Comparison of ENCODE assay signal across 8 mouse cellular contexts in the genomic region with DNA sequence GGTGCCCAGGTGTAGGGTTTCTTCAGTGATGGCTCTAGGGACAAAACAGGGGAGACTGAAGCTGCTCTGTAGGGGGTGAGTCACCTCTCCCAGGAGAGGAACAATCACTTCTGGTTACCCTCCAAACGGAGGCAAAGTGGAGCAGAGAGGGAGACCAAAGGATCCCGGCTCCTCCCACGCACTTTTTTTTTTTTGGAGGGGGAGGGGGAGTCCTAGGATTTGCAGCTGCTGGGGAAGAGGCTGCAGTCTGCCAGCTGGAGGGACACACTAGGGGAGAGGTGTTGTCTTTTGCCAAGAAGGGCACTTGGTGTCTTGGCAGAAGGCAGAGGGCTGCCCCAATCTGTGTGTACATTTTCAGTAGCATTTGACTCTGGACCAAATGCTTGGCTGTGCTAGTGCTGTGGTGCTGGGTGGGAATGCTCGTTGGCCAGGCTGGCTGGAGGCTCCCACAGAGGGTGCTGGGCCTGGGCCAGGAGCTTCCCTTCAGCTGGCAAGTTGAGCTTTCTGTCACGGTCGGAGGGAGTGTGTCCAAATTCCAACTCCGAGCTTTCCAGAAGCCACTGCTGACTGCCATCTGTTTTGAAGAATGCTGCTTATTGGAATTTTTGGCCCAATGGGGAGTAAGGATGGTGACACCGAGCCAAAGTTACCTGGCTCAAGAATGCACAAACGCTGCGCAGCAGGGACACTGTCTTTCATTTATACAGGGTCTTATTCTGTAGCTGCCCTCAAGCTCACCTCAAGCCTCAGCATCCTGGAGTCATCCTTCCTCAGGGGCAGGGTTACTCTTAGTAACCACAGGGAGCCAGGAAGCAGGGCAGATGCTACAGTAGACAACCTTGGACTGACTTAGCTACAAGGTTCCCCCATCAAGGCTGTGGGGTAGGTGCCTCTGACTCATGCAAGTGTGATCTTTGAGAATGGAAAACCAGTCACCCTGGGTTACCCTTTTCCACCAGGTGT. TPM values are rescaled to one million over a fixed set of nuclear protein-coding genes. Genes with fewer than 3 reads are reported as not detected.
DNase-seq lines count a peak whose midpoint lies in the region; ATAC-seq and TF ChIP-seq lines count a peak whose summit lies in the region.

No protein-coding gene starts in this region.

- peak; percentile 44 for TF ChIP-seq EP300 in stomach, postnatal 0 days (optimal IDR thresholded peaks at IDR 0.05)

- peak overlapping the region; percentile 51 for H3K4me2 ChIP-seq in stomach, postnatal 0 days (replicated peaks; ENCODE audit: low read depth)

- peak; percentile 62 for ATAC-seq in granulocyte monocyte progenitor cell, adult 5-6 weeks (replicated peaks; ENCODE audit: poor library complexity, severe bottlenecking)
- peak; percentile 74 for ATAC-seq in stomach, postnatal 0 days (ENCODE audit: low FRiP score, low TSS enrichment)

- WGBS in thymus, adult 2 months, result 45% methylated on average over 10 of the region's 10 CpGs
- 19% methylated on average over 10 of the region's 10 CpGs for WGBS in embryonic facial prominence, embryonic 10.5 days
- WGBS in midbrain, embryonic 10.5 days, result 23% methylated on average over 10 of the region's 10 CpGs
- WGBS in stomach, postnatal 0 days, result 10% methylated on average over 10 of the region's 10 CpGs

- TF ChIP-seq CTCF in thymus, adult 2 months (IDR thresholded peaks at IDR 0.05; ENCODE audit: borderline replicate concordance, control insufficient read depth, extremely low read depth, insufficient read depth, low read length, poor library complexity), result no peak
- no peak for TF ChIP-seq CTCF in stomach, postnatal 0 days (IDR thresholded peaks at IDR 0.05; ENCODE audit: low read depth)

- DNase-seq in thymus, adult 2 months, result no peak
- DNase-seq in thymus, postnatal 25 days, result no peak
- peak; percentile 43 for DNase-seq in embryonic facial prominence, embryonic 10.5 days (ENCODE audit: low spot score)
- peak; percentile 95 for DNase-seq in kidney, adult 11 months
- DNase-seq in left cerebral cortex, postnatal 36 days (ENCODE audit: low spot score in 2 of 2), result peak; percentile 79 to 80
- DNase-seq in midbrain, embryonic 10.5 days (ENCODE audit: low spot score), result no peak
- peak; percentile 69 for DNase-seq in stomach, postnatal 0 days (ENCODE audit: low spot score)

- no peak overlapping the region for H3K4me3 ChIP-seq in thymus, adult 2 months (ENCODE audit: control insufficient read depth, insufficient read depth, low read length)
- H3K4me3 ChIP-seq in embryonic facial prominence, embryonic 10.5 days, result peak overlapping the region; percentile 46
- H3K4me3 ChIP-seq in midbrain, embryonic 10.5 days, result peak overlapping the region; percentile 3; the same call in 1 of the 2 replicates
- peak overlapping the region; percentile 32 for H3K4me3 ChIP-seq in stomach, postnatal 0 days (ENCODE audit: low read depth, low read length)

- H3K4me1 ChIP-seq in thymus, adult 2 months (replicated peaks; ENCODE audit: control insufficient read depth, insufficient read depth, low read length), result peaks cover 24% of the 10 kb centered on the region
- H3K4me1 ChIP-seq in embryonic facial prominence, embryonic 10.5 days, result peaks cover 45% of the 10 kb centered on the region
- peaks cover 41% of the 10 kb centered on the region for H3K4me1 ChIP-seq in midbrain, embryonic 10.5 days
- H3K4me1 ChIP-seq in stomach, postnatal 0 days (replicated peaks; ENCODE audit: control insufficient read depth, insufficient read depth), result peaks cover 5% of the 10 kb centered on the region

- H3K36me3 ChIP-seq in thymus, adult 2 months (ENCODE audit: control insufficient read depth, insufficient read depth, low read length), result peaks cover 3% of the 10 kb centered on the region; the same call in 1 of the 2 replicates
- peaks cover 23% of the 10 kb centered on the region for H3K36me3 ChIP-seq in embryonic facial prominence, embryonic 10.5 days (replicated peaks)
- peaks cover 30% of the 10 kb centered on the region for H3K36me3 ChIP-seq in midbrain, embryonic 10.5 days
- peaks cover 5% of the 10 kb centered on the region; the same call in 1 of the 2 replicates for H3K36me3 ChIP-seq in stomach, postnatal 0 days (ENCODE audit: control insufficient read depth, insufficient read depth, low read length)

- intact Hi-C loops in left cerebral cortex, postnatal 36 days (cut with DNase I), result no loop called here

- peak overlapping the region; percentile 40 for H3K27ac ChIP-seq in thymus, adult 2 months (ENCODE audit: control insufficient read depth, insufficient read depth, low read length)
- peak overlapping the region; percentile 85 for H3K27ac ChIP-seq in embryonic facial prominence, embryonic 10.5 days (replicated peaks)
- peak overlapping the region; percentile 58 for H3K27ac ChIP-seq in midbrain, embryonic 10.5 days (replicated peaks)
- H3K27ac ChIP-seq in stomach, postnatal 0 days (replicated peaks), result peak overlapping the region; percentile 96

- H3K27me3 ChIP-seq in thymus, adult 2 months (ENCODE audit: control insufficient read depth, insufficient read depth, low read length), result no peaks in the 10 kb centered on the region
- H3K27me3 ChIP-seq in embryonic facial prominence, embryonic 10.5 days (replicated peaks; ENCODE audit: low read depth, poor library complexity, severe bottlenecking), result no peaks in the 10 kb centered on the region
- no peaks in the 10 kb centered on the region for H3K27me3 ChIP-seq in midbrain, embryonic 10.5 days (ENCODE audit: low read depth, poor library complexity, severe bottlenecking)
- H3K27me3 ChIP-seq in stomach, postnatal 0 days (ENCODE audit: control insufficient read depth, insufficient read depth, low read length), result no peaks in the 10 kb centered on the region

- peak overlapping the region; percentile 59 for H3K9ac ChIP-seq in stomach, postnatal 0 days (ENCODE audit: low read length)

- no peaks in the 10 kb centered on the region for H3K9me3 ChIP-seq in embryonic facial prominence, embryonic 10.5 days
- H3K9me3 ChIP-seq in midbrain, embryonic 10.5 days (replicated peaks), result no peaks in the 10 kb centered on the region
- no peaks in the 10 kb centered on the region for H3K9me3 ChIP-seq in stomach, postnatal 0 days (ENCODE audit: control insufficient read depth, low read length)

- TF ChIP-seq POLR2A in thymus, adult 2 months (IDR thresholded peaks at IDR 0.05; ENCODE audit: control insufficient read depth, extremely low read depth, insufficient read depth, low read length, poor library complexity), result no peak

RNA-seq across cellular contexts. Expression of a gene that starts 10.5 kb away (rescaled TPM):
- polyA plus RNA-seq in thymus, adult 2 months (2012; rRNA removed), result 150 and 172 TPM in 2 replicates
- 2.3 and 3.0 TPM in 2 replicates for polyA plus RNA-seq in embryonic facial prominence, embryonic 10.5 days (2016; fragmentation: Nextera tagmentation; extraction: Ambion mirVana)
- 12.9 and 22.4 TPM in 2 replicates for total RNA-seq in granulocyte monocyte progenitor cell, adult 5-6 weeks (2014; fragmentation: Nextera tagmentation)
- total RNA-seq in granulocyte monocyte progenitor cell, adult 5-6 weeks (2017), result 10.7 and 12.5 TPM in 2 replicates
- 10 to 100 TPM; 37.6 to 40.6 TPM for total RNA-seq in left cerebral cortex, postnatal 36 days (2021)
- 3.0 and 3.1 TPM in 2 replicates for polyA plus RNA-seq in midbrain, embryonic 10.5 days (2016; fragmentation: Nextera tagmentation; extraction: Ambion mirVana)
- polyA plus RNA-seq in stomach, postnatal 0 days (2015; fragmentation: Nextera tagmentation; extraction: Ambion mirVana), result 1.6 and 3.6 TPM in 2 replicates

RNA-seq across cellular contexts. Expression of a gene that starts 12.0 kb away (rescaled TPM):
- polyA plus RNA-seq in thymus, adult 2 months (2012; rRNA removed), result 24.8 and 24.9 TPM in 2 replicates
- polyA plus RNA-seq in embryonic facial prominence, embryonic 10.5 days (2016; fragmentation: Nextera tagmentation; extraction: Ambion mirVana), result 14.8 TPM in 2 replicates
- 8.7 and 11.5 TPM in 2 replicates for total RNA-seq in granulocyte monocyte progenitor cell, adult 5-6 weeks (2014; fragmentation: Nextera tagmentation)
- 6.6 and 8.1 TPM in 2 replicates for total RNA-seq in granulocyte monocyte progenitor cell, adult 5-6 weeks (2017)
- 1 to 10 TPM; 8.3 to 9.6 TPM for total RNA-seq in left cerebral cortex, postnatal 36 days (2021)
- polyA plus RNA-seq in midbrain, embryonic 10.5 days (2016; fragmentation: Nextera tagmentation; extraction: Ambion mirVana), result 18.7 and 19.5 TPM in 2 replicates
- 11.5 and 13.0 TPM in 2 replicates for polyA plus RNA-seq in stomach, postnatal 0 days (2015; fragmentation: Nextera tagmentation; extraction: Ambion mirVana)

RNA-seq across cellular contexts. Expression of a gene that starts 58.5 kb away (rescaled TPM):
- 60.5 and 65.9 TPM in 2 replicates for polyA plus RNA-seq in thymus, adult 2 months (2012; rRNA removed)
- 27.6 and 35.7 TPM in 2 replicates for polyA plus RNA-seq in embryonic facial prominence, embryonic 10.5 days (2016; fragmentation: Nextera tagmentation; extraction: Ambion mirVana)
- total RNA-seq in granulocyte monocyte progenitor cell, adult 5-6 weeks (2014; fragmentation: Nextera tagmentation), result 2.8 and 3.1 TPM in 2 replicates
- total RNA-seq in granulocyte monocyte progenitor cell, adult 5-6 weeks (2017), result 3.6 and 4.3 TPM in 2 replicates
- 1 to 10 TPM; 1.9 to 2.5 TPM for total RNA-seq in left cerebral cortex, postnatal 36 days (2021)
- polyA plus RNA-seq in midbrain, embryonic 10.5 days (2016; fragmentation: Nextera tagmentation; extraction: Ambion mirVana), result 7.8 and 9.9 TPM in 2 replicates
- polyA plus RNA-seq in stomach, postnatal 0 days (2015; fragmentation: Nextera tagmentation; extraction: Ambion mirVana), result 355 and 371 TPM in 2 replicates

Comparison
In these comparisons a context has a peak if more than half of its experiments do, and no peak if none do; other contexts are left out.
1. DNase-seq: peak in embryonic facial prominence, embryonic 10.5 days (single experiment), kidney, adult 11 months (single experiment), left cerebral cortex, postnatal 36 days (2 of 2) and stomach, postnatal 0 days (single experiment); none in thymus, adult 2 months (single experiment), thymus, postnatal 25 days (single experiment) and midbrain, embryonic 10.5 days (single experiment).
2. H3K27ac ChIP-seq: peak in every context shown above with its lines; median percentile 96 in stomach, postnatal 0 days; 85 in embryonic facial prominence, embryonic 10.5 days; 58 in midbrain, embryonic 10.5 days; 40 in thymus, adult 2 months.
3. RNA of a gene that starts 10.5 kb away (polyA plus RNA-seq): 150 to 172 TPM in thymus, adult 2 months; 3.0 to 3.1 TPM in midbrain, embryonic 10.5 days, 2.3 to 3.0 TPM in embryonic facial prominence, embryonic 10.5 days and 1.6 to 3.6 TPM in stomach, postnatal 0 days; every median in the first group is over 10 times any median in the second.